Mouse (Mus musculus): Measurements from ENCODE around the gene Akap2.

The Akap2 gene

DNA sequence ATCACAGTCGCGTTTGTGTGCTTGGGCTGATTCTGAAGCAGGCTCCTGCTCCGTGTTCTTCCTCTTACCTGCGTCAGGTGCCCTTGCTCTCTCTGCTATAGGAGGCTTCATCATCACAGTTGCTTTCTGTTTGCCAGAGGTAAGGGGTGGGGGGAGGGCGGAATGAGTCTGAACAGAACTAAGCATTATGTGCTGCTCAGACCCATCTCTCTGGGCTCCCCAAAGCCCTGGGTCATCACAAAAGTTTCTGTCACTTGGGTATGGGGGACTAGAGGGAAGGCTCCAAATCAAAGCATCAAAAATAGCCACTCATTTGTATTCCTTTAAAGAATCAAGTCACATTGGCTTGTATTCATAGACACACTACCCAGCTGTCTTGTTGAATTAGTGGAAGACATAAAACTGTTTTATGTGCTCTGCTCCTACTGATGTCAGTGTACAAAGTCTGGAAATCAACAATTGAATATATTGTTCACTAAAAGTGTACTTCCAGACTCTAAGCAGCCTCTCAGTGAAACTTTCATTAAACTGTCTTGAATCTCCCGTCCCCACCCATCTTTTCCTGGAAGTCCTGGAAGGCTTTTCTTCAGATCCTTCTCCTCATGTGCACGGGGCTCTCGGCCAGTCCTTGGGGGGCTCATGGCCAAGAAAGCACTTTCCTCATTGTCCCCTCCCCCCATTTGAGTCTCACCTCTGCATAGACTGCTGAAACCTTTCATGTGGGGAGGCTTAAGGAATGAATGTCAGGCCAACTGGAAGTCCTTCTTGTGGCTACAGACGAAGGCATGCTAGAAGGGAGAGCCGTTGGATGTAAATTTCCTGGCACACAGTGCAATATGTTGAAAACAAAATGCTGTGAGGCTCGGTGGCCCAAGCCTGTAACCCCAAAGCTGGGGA is 13.6 kb upstream of the Akap2 start:
- no peak for DNase-seq

GRCm38 (mm10) chr4:57704575-57704974 is 12.9 kb upstream of the Akap2 start:
- DNase-seq, result no peak

- no peak for DNase-seq
These were observed 1.6 kb upstream of the Akap2 start for GRCm38 (mm10) chr4:57715849-57716248.

- DNase-seq, result no peak
These were observed 722 bp upstream of the Akap2 start for GRCm38 (mm10) chr4:57716735-57717134.

DNA sequence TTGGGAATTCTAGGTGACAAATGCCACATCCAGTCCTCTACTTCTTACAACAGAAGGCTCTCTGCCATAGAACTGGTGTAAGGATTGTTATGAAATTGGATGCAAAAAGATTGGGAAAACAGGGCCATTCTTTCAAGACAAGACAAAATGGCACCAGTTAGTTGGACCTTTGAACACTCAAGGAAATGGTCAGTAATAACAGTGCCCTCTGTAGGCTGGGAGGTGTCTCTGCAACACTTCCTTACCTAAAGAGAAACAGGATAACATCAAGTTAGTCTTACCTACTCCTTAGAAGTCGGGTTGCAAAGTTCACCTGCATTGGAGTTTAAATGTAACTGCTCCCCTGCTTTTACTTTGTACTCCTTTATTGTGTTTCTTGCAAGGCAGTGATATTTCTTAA is 1.9 kb downstream of the Akap2 start:
- DNase-seq, result no peak

DNA sequence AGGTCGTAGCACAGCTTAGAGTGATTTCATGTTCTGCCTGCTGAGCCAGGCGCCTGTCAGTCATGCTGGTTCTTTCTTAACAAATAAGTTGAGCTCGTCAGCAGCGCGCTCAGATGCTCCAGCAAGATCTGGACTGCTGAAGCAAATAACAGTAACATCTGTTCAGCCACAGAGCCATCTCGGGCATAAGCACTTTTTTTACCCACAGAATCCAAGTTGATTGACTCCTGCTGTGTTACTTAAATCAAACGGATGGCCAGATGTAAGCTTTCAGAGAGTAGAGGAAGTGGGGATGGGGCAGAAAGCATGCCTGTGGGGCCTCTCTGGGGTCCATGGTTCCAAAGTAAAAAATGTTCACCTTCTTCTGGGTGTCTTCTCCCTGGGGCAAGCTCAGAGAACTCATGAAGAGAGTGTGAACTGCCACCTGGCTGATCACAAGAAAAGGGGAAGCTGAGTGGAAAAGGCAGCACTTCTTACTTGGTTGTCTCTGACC is 3.5 kb downstream of the Akap2 start:
- DNase-seq, result peak; percentile 52

DNA sequence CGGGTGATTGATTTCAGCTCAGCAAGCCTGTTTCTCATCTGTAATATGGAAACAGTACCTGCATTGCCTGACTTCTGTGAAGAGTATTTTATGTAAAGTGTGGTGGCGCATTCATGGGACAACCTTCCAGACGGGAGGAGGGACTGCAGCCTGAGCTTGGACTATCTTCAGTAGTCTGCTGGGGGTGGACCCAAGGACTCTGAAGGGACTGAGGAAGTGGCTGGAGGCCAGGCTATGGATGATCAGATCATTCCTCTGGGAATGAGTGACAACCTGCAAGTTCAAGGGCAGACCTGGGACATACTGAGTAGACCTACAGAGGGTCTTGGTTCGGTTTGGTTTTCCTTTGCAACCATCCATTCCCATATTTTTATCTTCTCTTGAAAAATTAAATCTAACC is 4.8 kb downstream of the Akap2 start:
- DNase-seq, result no peak

DNA sequence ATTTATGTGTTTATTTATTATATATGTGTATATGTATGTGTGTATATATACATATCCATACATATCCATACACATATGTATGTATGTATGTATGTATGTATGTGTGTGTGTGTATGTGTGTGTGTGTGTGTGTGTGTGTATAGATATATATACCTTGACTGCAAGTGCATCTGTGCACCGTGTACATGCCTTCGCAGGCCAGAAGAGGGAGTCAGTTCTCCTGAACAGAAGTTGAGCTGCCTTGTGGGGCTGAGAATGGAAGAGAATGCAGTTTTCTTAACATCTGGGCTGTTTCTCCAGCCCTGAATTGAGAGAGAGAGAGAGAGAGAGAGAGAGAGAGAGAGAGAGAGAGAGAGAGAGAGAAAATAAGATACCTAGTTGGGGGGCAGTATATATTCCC is 6.2 kb downstream of the Akap2 start:
- DNase-seq, result peak; percentile 46

DNA sequence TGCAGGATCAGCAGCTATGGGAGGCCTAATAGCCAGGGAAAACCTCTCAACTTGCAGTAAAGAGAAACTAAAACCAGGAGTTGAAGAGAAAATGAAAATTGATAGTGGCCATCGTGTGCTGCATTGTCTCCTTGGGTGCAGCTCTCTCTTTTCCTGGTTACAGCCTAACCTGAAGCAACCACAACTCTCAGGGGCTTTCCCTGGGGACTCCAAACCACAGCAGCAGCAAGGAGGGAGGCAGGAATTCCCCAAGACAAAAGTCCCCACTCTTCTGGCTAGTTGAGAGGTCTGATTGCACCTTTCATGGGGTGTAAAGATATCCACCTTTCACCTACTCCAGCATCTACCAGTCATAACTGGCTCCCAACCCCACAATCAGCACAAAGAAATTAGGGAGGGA is 8.1 kb downstream of the Akap2 start:
- DNase-seq, result no peak

DNA sequence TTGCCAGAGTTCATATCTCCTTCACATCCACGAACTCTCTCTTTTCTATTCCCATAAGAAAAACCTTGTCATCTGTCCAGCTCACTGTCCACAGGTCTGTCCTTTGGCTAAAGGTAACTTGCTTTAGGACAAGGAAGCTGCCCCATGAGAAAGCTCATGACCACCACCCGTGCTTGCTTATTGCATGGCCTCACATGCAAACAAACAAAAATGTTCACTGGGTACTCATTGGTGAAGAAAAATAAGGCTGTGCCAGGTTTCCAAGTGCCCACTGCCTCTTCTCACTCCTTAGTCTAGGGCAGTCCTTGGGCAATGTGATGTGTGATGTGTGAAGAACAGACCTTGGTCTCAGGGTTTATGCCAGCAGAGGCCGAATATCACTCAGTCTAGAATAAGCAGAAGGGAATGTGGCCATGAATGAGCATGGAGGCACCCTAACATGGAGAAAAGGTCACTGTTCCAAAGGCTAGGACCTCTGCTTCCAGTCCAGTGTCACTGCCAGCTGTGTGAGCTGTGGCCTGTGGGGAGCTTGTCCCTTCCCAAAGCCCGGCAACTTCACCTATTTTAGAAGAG is 11.2 kb downstream of the Akap2 start:
- no peak for DNase-seq

GRCm38 (mm10) chr4:57730047-57730446 is 12.6 kb downstream of the Akap2 start:
- DNase-seq, result no peak

GRCm38 (mm10) chr4:57730801-57731598 is 13.5 kb downstream of the Akap2 start:
- DNase-seq, result peak; percentile 39

GRCm38 (mm10) chr4:57732351-57732750 is 14.9 kb downstream of the Akap2 start:
- DNase-seq, result no peak

DNA sequence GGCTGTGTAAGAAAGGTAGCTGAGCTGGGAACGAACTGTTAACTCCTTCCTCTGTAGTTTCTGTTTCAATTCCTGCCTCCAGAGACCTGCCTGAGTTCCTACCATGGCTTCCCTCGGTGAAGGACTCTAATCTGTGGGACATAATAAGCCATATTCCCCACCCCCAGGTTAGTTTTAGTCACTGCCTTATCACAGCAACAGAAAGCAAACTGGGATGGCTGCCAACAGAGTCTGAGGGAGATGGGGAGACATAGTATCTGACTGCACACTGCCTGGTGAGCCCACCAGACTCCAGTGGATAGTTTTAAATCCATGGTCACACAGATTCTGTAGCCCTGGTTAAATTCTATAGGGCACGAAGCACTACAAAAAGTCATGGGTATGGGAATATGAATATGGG is 16.0 kb downstream of the Akap2 start:
- no peak for DNase-seq

GRCm38 (mm10) chr4:57735426-57735825 is 18.0 kb downstream of the Akap2 start:
- DNase-seq, result no peak

DNA sequence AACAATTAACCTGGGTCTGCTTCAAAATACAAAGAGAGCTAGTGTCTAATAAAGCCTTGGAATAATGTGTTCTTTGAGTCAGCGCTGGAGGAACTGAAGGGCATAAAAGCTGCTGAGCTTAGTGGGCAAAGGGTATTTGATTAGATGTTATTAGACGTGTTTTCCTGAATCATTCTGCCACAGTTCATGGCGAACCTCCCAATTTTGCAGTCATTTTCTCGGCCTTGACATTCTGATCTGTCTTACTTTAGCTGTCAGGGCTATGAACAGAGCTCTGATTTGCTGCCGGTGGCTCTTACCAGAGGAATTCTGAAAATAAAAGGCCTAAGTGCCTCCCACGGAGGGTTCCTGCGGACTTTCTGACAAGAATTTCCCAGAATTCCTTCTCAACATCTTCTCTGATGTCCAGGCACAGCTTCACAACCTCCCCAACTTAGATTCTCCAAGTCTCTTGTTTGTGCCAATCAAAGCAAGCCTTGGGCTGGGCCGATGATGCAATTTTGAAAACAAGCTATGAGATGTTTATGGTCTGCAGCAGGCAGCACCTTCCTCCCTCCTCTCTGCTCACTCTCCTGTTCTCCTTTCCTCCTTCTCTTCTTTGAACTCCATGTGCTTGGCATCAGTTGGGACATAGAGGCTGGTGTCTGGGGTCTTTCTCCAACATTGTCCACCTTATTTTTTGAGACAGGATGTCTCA is 21.5 kb downstream of the Akap2 start:
- DNase-seq, result no peak

GRCm38 (mm10) chr4:57743325-57743929 is 26.0 kb downstream of the Akap2 start:
- DNase-seq, result no peak

- no peak for DNase-seq
These were observed 33.2 kb downstream of the Akap2 start for GRCm38 (mm10) chr4:57750651-57751050.

- no peak for DNase-seq
These were observed 33.6 kb downstream of the Akap2 start for GRCm38 (mm10) chr4:57751054-57751453.

DNA sequence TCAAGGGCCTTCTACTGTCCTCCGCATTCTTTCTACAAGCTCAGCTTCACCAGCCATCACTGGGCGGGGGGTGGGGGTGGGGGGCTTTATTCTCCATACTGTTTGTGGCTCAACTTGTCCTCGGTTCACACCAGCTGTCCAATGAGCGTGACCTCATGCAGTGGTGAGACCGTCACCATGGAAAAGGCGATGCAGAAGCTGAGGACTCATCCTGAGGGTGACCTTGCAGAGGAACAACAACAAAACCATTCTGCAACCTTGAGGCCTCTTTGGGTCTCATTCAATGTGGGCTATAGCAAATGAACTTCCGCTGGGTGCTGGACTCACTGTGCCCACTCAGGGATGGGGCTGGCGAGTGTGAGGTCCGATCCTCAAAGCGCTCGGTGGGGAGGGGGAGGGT is 34.1 kb downstream of the Akap2 start:
- DNase-seq, result no peak

DNA sequence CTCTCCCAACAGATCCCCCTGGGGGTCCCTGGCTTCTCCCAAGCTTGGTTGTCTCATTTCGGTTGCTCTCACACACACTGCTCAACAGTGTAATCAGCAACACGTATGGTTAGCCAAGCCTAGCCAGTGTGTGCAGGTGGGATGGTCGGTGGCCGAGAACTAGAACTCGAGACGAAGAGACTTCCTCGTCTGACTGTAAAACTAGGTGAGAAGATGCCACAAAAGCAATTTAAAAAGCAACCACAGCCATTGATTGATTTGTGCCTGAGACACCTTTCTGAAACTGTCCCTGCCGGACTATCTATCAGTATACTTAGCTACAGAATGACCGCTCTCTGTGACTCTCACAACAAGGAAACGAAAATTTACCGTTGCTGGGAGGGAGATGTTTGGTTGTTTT is 37.6 kb downstream of the Akap2 start:
- DNase-seq, result no peak

- DNase-seq, result no peak
These were observed 40.5 kb downstream of the Akap2 start for GRCm38 (mm10) chr4:57757997-57758396.

DNA sequence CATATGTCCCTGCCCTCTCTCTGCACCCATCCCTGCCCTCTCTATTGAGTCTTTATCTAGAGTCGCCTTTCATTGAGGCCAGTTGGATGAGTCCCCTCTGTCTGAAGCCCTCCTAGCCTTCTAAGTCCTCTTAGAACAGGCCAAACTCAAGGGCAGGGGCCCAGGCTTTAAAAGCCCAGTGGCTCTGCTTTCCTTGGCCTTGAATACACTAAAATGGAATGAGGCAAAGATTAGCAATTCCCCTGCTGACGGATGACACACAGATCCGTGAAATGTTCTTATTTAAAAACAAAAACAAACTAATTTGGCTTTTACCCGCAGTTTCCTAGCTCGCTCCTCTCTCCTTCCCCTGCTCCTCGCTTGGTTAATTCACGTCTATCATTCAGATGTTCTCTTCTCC is 45.0 kb downstream of the Akap2 start:
- DNase-seq, result no peak

Measured in thymus, postnatal 25 days (tissue).